Mouse (Mus musculus): ENCODE results near the gene Tuba1b.
"Not testable (repeated sequence)": the region's sequence is repeated elsewhere in the genome, so short reads cannot be mapped to it uniquely, and the experiment has no call there.

Tuba1b gene

DNA sequence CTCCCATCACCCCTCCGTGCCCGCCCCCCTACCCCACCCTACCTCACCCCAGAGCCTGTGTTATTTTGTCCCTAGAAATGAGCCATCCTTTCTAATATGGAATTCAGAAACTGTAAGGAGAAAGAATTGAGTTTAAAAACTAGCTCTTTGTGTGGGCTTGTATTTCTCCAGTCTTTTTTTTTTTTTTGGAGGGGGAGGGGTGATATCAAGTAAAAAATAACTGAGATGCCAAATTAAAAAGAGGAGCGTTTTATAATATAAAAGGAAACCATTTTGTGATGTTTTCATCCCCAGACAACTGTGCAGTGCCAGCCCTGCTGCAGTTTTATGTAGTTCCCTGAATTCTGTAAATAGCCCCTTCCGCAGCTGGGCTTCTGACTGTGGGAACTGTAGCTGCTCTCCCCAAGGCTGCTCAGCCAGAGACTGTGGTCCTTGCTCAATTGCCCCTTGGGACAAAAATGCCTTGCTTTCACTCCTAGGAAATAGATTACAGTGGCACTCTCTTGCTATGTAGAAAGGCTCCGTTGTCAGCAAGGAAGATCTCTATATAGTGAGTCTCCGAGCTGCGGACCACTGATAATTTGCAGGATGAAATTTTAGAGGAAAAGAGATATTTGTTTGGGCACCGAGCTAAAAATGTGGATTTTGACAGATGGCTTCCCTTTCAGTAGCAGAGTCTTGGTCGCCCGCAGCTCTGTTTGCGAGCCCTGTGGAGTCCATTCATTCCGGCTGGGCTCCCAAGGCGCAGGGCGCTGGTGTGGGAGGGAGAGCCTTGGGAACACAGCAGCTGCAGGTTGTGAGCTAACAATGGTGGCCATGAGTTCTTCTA is 20.3 kb upstream of the Tuba1b start:
- in situ Hi-C loops (cut with MboI; ENCODE audit: low sequenced_read_pairs) = no loop called here

DNA sequence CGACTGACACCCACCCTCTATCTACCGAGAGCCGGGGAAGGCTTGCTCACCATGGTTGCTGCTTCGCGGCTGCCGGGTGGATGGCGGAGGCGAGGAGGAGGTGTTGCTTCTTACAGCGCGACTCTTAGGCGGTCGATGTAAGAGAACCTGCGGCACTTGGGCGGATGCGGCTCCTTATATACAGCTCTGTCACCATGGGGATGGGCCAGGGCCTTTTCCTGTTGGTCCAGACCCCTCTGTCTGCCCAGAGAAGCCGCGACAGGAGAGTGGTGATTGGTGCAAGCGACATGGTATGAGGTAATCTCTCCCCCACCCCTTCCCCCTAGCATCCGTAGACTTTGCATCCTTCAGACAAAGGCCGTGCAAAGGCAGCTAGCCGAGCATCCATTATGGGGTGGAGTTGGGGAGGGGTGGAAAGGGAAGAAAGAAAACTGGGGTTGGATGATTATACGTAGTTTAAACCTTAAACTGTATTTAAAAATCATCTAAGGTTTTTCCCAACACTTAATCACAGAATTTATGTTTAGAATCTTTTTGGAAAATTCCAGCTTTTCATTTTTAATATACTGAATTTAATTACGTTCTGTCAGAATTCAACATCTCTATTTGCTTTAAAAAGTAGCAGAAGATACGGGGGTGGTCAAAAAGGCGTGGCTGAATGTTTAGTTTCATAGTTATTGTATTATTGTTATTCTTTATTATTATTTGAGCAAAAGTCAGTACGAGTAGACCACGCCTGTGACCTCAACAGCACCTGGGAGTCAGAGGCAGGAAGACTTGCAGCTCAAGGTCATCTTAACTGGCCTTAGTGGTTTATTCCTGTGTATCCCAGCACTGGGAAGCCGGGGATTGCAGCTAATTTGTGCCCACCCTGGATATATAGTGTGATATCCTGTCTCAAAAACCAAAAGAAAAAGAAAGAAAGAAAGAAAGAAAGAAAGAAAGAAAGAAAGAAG is 19.3 kb upstream of the Tuba1b start, which contains the start of the genes Gm49450 and Tuba1a:
Gene Gm49450 (minus strand): TSS at position 151 of the 956 bp plus-strand sequence.
Gene Tuba1a (minus strand): TSS at position 303 of the 956 bp plus-strand sequence.
- in situ Hi-C loops (cut with MboI; ENCODE audit: low sequenced_read_pairs) = no loop called here

DNA sequence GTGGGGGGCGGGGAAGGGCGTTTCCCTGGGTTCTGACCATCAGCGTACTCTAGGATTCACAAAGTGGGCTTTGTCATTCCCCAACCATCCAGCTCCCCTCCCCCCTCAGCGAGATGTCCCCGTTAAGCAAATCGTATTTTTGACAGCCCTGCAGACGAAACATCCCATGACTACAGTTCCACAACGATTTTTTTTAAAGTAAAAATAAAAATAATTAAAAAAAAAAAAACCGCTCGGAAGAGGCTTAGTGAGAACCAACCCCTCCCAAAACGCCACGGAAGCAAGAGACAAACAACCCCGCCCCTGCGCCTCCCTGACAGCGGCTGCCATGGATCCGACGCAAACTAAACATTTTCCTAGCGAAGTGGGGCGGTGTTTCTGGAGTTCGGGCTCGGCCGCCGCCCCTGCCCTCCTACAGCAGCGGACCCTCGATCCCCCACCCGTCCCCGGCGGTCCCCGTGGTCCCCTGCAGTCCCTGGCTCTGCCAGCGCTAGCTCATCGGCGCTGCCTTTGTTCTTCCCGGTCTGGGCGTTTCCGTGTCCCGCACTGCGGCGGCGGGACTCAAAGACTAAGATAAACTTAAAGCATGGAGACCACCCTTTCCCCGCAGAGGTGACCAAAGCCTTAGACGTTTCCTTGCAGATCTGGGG is 18.5 kb upstream of the Tuba1b start:
- in situ Hi-C loops (cut with MboI; ENCODE audit: low sequenced_read_pairs) = no loop called here

DNA sequence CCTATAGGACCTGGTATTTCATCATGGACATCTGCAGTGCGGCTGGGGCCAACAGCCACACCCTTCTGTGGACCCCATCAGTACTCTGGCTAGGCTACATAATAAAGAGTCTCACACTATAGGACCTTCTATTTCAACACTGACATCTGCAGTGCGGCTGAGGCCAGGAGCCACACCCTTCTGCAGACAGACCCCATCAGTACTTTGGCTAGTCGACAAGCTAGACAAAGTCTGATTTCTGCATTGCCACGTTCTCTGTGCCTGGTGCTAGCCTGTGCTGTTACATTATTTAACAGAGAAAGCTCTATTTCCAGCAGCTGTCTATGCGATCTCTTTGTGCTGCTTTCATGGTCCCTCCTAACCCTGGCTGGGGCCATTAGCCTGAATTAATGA is 17.7 kb upstream of the Tuba1b start:
- in situ Hi-C loops (cut with MboI; ENCODE audit: low sequenced_read_pairs) = no loop called here

DNA sequence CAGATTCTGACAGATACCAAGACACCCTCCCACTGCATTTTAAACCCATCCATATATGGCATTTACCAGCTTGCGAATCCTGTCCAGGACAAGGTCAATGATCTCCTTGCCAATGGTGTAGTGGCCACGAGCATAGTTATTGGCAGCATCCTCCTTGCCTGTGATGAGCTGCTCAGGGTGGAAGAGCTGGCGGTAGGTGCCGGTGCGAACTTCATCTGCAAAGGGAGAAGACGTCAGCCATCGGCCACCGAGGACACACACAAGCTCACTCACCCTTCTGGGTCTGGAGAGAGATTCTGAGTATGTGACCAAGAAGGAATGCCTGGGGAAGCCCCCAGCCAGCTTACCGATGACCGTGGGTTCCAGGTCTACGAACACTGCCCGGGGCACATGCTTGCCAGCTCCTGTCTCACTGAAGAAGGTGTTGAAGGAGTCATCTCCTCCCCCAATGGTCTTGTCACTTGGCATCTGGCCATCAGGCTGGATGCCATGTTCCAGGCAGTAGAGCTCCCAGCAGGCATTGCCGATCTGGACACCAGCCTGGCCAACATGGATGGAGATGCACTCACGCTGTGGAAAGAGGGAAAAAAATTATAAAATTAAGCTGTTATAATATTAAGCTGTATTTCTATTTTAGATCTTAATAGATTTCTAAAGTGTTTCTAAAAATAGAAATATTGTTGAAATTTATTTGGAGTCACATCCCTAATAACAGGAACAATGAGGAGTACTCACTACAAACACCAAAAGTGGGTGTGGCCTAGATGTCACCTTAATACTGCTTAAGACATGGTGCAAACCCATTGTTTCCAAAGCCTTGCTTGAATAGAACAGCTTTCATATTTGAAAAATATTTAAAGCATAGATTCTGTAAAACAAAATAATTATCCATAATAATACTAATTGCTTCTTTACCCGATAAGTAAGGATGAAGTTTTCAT is 17.0 kb upstream of the Tuba1b start:
- in situ Hi-C loops (cut with MboI; ENCODE audit: low sequenced_read_pairs) = not testable (repeated sequence)

DNA sequence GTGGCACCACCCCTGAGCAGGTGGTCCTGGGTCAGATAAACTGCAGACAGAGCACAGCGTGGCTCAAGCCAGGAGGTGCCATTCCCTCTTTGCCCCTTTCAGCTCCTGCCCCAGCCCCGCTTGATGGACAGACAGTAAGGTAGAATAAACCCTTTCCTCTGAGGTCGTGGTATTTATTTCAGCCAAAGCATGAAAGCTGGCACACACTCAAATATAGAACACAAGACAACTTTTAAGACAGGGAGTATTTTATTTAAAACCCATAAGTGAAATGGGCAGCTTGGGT is 15.2 kb upstream of the Tuba1b start:
- in situ Hi-C loops (cut with MboI; ENCODE audit: low sequenced_read_pairs) = no loop called here

DNA sequence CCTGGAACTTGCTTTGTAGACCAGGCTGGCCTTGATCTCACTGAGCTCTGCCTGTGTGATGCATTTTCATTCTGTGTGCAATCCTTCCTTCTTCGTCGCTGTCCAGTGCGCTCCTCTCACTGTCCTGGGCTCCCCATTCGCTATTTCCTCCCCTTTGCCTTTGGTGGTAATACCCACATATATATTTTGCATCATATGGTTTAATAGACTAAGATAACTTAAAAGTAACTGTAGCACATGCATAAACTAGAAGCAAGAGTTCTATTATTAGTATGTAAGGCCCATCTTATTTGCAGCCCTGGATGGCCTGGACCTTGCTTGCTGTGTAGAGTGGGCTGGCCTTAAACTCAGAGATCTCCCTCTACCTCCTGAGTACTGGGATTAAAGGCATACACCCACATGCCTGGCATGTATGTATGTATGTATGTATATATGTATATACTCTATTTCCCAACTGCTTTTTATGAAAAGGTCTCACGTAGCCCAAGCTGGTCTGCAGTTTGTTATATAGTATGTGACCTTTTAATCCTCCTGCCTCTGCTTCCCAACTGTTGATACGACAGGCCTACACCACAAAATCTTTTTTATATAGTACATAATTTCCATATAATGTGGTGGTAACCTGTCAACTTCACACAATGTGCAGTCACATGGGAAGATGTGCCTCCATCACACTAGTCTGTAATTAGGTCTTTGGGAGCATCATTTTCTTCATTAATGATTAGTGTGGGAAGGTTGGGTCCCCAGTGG is 14.7 kb upstream of the Tuba1b start:
- in situ Hi-C loops (cut with MboI; ENCODE audit: low sequenced_read_pairs) = no loop called here

DNA sequence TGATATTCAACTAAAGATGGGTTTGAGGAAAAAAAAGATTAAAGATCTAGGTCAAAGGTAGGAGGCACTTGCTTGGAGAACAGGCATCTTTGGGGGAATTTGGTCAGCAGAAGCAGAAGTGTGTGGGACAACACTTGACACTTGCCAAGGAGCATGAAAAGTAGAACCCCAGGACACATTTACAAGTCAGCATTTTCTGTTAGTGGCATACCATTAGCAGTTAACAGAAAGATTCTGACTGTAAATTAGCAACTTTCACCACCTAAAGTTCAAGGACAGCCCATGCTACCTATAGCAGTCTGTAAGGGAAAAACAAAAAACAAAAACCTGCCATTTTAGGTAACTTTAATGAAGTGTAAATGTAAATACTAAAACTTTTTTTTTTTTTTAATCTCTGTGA is 14.0 kb upstream of the Tuba1b start:
- in situ Hi-C loops (cut with MboI; ENCODE audit: low sequenced_read_pairs) = no loop called here

DNA sequence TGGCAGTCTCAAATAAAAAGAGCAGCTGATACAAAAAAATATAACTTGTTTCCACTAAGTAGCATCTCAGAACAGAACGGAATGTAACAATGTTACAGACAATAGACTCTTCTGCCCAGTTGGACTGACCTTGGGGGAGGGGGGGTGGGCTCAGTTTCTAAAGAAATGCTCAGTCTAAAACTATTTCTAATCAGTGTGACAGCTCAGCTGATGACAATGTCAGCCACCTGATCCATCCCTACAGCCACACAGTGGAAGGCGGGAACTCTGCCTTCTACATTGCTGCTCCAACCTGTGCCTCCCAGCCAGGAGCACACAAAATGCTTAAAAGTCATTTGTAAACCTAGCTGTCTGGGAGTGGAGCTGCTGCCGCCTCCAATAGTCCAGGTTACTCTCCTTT is 13.5 kb upstream of the Tuba1b start:
- in situ Hi-C loops (cut with MboI; ENCODE audit: low sequenced_read_pairs) = no loop called here

DNA sequence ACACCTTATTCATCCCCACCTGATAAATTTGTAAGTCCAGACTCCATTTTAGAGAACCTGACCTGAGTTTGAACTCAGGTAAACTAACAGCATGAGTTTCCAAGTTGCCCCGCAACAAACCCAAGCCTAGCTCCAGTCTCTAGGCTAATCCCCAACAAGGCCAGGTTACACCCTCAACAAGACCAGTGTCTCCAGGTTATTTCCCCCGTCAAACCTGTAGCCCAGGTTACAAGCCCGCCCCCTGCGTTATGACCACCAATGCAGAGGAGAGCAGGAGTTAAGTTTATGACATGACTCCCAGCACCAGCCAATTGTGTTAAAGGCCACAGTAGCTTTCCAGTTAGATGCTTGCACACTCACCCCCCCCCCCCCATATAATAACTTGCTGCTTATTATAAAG is 8.8 kb upstream of the Tuba1b start:
- in situ Hi-C loops (cut with MboI; ENCODE audit: low sequenced_read_pairs) = no loop called here

DNA sequence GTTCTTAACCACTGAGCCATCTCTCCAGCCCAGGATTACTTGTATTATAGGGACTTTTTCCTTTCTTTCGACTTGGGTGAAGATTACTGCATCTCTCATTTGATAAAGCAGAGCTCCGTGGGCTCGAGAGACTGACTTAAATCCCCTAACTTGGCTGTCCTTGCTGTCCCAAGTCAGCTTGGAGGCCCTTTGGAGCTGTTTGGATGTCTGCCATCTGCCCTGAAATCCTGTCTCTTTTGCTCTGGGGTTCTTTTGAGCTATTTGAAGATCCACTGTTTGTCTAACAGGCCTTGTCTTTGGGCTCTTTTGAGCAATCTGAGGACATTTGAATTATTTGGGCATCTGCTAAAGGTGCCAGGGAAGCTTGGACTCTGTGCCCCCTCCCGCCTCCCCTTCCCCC is 7.7 kb upstream of the Tuba1b start:
- in situ Hi-C loops (cut with MboI; ENCODE audit: low sequenced_read_pairs) = no loop called here

DNA sequence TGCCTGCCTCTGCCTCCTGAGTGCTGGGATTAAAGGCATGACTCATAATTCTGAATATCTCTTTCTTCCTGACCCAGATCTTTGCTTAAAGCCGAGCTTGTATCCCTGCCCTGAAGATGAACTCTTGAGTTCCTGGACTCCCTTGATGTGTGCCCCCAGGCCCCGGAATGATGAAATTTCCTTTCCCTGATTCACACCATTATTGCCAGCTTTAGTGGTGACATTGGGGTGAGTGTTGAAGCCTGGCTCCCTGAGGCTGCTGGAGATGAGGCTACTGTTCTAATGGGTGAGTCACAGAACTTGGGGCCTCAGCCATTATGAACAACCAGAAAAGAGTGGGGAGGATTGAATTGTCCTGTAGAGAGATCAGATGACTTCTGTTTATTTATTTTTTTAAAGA is 7.2 kb upstream of the Tuba1b start:
- in situ Hi-C loops (cut with MboI; ENCODE audit: low sequenced_read_pairs) = no loop called here

DNA sequence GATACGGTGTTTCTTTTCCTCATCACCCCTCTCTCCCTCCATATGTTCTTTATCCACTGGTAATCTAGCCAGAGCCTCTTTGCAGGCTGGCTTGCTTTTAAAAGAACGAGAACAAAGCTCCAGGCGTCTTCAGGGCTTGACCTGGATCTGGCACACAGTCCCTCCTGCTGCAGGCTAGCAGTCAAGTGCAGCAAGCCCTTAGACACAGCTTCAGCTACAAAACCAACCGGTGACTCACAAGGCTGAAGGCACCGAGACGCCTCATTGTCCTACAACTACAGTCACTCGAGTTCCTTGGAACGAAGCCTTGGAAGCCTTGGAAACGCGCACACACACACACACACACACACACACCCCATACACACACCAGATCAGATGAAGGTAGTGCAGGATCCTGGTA is 6.5 kb upstream of the Tuba1b start:
- in situ Hi-C loops (cut with MboI; ENCODE audit: low sequenced_read_pairs) = no loop called here

DNA sequence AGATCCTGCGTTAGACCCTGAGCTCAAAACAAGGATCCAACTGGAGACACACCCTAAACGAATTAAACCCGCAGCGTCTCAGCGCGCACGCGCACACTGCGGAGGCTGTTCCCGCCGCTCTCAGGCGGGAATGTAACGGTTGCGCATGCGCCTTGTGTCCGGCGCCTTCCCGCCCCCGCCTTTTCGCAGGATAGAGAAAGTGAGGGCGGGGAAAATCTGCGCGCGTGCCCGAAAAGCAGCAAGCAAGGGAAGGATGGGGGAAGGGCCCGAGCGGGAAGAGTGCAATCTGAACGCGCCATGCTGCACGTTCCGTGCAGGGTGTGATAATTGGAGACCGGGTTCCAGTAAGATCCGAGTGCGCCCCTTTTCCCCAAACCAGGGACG is 540 bp downstream of the Tuba1b start:
- in situ Hi-C loops (cut with MboI; ENCODE audit: low sequenced_read_pairs) = no loop called here

DNA sequence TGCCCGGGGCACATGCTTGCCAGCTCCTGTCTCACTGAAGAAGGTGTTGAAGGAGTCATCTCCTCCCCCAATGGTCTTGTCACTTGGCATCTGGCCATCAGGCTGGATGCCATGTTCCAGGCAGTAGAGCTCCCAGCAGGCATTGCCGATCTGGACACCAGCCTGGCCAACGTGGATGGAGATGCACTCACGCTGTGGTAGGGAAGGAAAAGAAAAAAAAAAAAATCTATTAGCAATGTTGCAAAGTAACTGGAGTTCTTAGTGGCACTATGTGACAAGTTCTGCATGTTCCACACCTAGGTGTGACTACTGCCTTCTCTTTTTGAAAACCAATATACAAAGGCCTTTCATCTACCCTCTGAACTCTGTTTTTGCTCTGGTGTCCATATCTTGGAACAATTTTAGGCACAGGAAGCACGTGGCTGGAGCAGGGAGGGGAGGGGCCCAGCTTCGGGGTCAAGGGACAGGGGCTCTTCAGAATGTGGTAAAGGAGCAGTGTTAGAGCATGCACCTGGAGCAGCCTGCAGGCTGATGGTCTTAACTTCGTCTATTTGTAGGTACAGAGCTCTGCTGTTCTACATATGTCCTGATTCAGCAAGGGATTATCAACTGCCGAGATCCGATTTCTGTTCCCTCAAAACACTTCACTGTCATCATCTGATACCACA is 1.2 kb downstream of the Tuba1b start:
- in situ Hi-C loops (cut with MboI; ENCODE audit: low sequenced_read_pairs) = not testable (repeated sequence)

DNA sequence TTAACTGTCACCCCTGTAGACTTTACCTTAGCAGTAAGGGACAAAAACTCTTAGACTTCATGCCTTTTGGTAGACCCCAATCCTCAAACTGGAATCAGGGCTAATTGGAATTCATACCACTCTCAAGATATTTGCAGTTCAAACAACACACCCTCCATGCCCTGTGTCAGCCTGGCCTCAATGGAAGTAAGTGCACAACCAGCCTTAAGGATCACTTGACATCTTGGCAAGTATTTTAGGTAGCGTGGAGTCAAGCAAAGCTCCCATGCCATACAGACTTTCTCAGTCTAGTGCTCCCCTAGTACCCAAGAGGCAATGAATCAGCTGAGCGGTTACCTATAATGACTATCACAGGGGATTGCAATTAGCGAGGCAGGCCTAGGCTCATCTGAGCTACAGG is 3.4 kb downstream of the Tuba1b start:
- in situ Hi-C loops (cut with MboI; ENCODE audit: low sequenced_read_pairs) = no loop called here

DNA sequence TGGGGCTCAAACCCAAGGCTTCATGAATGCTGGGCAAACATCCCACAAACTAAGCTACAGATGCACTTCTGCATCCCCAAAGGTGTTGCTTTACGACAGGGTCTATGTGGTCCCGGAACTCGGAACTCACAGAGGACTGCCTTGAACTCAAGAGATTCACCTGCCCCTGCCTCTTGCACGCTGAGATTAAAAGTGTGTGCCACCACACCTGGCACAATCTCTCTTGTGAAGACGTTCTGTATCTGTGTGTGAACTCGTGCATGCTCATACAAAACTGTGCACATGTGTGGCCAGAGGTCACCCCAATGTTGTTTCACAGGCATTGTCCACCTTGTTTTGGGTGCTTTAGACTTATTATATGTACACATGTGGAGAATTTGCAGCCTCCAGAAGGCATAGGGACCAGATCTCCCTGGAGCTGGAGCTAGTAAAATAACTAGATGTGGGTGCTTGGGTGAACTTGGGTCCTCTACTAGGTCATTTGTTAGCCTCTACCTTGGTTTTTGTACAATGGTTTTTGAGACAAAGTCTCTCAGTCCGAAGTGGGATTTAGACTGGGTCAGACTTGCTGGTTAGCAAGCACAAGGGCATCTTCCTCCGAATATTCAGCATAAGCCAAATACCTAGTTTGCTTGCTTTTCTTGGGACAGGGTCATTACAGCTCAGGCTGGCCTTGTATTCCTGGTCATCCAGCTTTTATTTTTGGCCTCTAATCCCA is 4.2 kb downstream of the Tuba1b start:
- in situ Hi-C loops (cut with MboI; ENCODE audit: low sequenced_read_pairs) = no loop called here

DNA sequence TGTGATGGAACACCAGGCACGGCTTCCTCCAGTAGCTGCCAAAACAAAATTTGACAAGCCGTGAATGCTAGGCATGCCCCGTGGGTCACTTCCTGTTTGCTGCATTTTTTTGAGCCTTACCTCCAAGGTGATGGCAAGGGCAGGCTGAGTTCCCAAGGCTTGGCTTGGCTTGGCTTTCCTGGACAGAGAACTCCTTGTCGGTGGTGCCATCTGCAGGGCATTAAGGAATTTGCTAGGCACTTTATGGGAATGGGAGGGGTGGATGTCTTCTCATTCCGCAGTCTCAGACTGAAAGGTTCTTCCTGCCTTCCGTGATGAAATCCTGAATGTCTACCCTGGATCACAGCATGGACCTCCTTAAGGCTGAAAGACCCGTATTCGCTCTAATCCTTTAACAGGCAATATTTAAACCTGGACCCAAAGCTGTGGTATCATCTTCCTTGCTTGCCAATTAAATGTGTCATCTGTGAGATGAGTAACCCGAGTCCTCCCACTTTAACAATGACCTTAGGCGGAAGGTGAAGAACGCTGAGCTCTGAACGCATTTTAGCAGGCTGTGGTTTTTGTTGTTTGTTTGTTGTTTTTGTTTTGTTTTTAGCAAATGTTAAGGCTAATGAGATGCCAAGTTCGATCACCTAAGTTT is 5.6 kb downstream of the Tuba1b start:
- in situ Hi-C loops (cut with MboI; ENCODE audit: low sequenced_read_pairs) = no loop called here

Data from CH12F3 (cell line).